Mouse (Mus musculus) cortical plate, adult 2 months (tissue): ENCODE data around the gene Lamc1.

Source experiments
- CTCF ChIP-seq: fragments of 200-500 bp; IDR thresholded peaks from 2 replicates; pipeline ENCODE4 v1.5.1; 2011; ENCODE audit warnings: mild to moderate bottlenecking, control low read depth, low read length; ENCODE audit not compliant: insufficient read depth; ENCODE audit errors: extremely low read depth
- POLR2A ChIP-seq: fragments of 200-500 bp; IDR thresholded peaks from 2 replicates; pipeline ENCODE4 v1.6.1; 2011; ENCODE audit warnings: mild to moderate bottlenecking, low read length, control low read depth; ENCODE audit not compliant: insufficient read depth; ENCODE audit errors: extremely low read depth

DNA sequence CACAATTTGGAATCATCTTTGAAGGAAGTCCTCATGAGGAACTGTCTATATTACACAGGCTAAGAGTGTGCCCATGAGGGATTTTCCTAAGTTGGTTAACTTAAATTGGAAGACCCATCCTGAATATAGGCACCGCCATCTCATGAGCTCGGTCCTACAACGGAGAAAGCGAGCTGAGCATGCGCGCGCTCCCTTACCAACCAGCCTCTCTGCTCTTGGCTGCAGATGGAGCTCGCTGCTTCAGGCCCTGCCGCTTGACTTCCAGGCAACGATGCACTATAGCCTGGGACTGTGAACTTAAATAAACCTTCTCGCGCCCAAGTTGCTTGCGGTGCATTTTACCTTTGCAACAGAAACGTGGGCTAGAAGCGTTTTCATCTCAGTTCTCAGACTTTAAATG, 61.8 kb downstream of the Lamc1 start:
- no peak for TF ChIP-seq CTCF
- no peak for TF ChIP-seq POLR2A
